Mouse (Mus musculus) MEL (cell line): ENCODE data around the gene Rnase4. TPM values are rescaled to one million over a fixed set of nuclear protein-coding genes. Genes with fewer than 3 reads are reported as not detected.

Source experiments
- DNase-seq: peaks from one replicate; pipeline ENCODE4 v3.0.0; 2011; ENCODE audit warnings: low read depth, low spot score
- H3K27ac ChIP-seq: 2 replicates; pipeline ENCODE4 v1.5.1; 2012; ENCODE audit warnings: low read depth, mild to moderate bottlenecking, control low read depth, low read length, moderate library complexity; ENCODE audit not compliant: control insufficient read depth
- H3K27me3 ChIP-seq, 2 experiments: fragments of 150-350 bp in 1 of 2; sonication (generic) in 1 of 2; 2 replicates each; pipeline ENCODE4 v1.6.1; 2012; ENCODE audit warnings: low read length in 2 of 2, mild to moderate bottlenecking in 2 of 2, improper control_type of control experiment in 1 of 2, moderate library complexity in 1 of 2; ENCODE audit not compliant: insufficient read depth in 2 of 2, control insufficient read depth in 1 of 2
- H3K36me3 ChIP-seq, 2 experiments: 2 replicates each; pipeline ENCODE4 v1.6.1; 2012 to 2014; ENCODE audit warnings: low read length in 2 of 2, improper control_type of control experiment in 1 of 2, inconsistent platforms in 1 of 2, mild to moderate bottlenecking in 1 of 2; ENCODE audit not compliant: insufficient read depth in 2 of 2, control insufficient read depth in 1 of 2
- H3K4me1 ChIP-seq, 2 experiments: fragments of 150-350 bp in 1 of 2; sonication (generic) in 1 of 2; 2 replicates each; pipeline ENCODE4 v1.6.1; 2012; ENCODE audit warnings: low read length in 2 of 2, improper control_type of control experiment in 1 of 2, mild to moderate bottlenecking in 1 of 2; ENCODE audit not compliant: insufficient read depth in 2 of 2, control insufficient read depth in 1 of 2
- H3K4me3 ChIP-seq, 2 experiments: fragments of 150-350 bp in 1 of 2; sonication (generic) in 1 of 2; 2 replicates each; pipeline ENCODE4 v1.5.1; 2012; ENCODE audit warnings: low read depth in 2 of 2, low read length in 2 of 2, mild to moderate bottlenecking in 2 of 2, moderate library complexity in 2 of 2, control low read depth in 1 of 2, improper control_type of control experiment in 1 of 2; ENCODE audit not compliant: control insufficient read depth in 1 of 2, insufficient read depth in 1 of 2
- H3K79me2 ChIP-seq: 2 replicates; pipeline ENCODE4 v1.6.1; 2012; ENCODE audit warnings: mild to moderate bottlenecking, low read length, moderate library complexity; ENCODE audit not compliant: control insufficient read depth, poor library complexity, insufficient read depth
- H3K9ac ChIP-seq: 2 replicates; pipeline ENCODE4 v1.6.1; 2012; ENCODE audit warnings: low read depth, mild to moderate bottlenecking, control low read depth, low read length, moderate library complexity; ENCODE audit not compliant: control insufficient read depth, poor library complexity, severe bottlenecking
- H3K9me3 ChIP-seq: fragments of 150-350 bp; sonication (generic); replicated peaks from 2 replicates; pipeline ENCODE4 v1.6.1; 2012; ENCODE audit warnings: mild to moderate bottlenecking, low read length, improper control_type of control experiment, moderate library complexity; ENCODE audit not compliant: insufficient read depth
- BHLHE40 ChIP-seq: IDR thresholded peaks from 2 replicates; pipeline ENCODE4 v1.6.1; 2012; ENCODE audit warnings: low read depth, mild to moderate bottlenecking, inconsistent platforms, low read length, improper control_type of control experiment, borderline replicate concordance
- ELF1 ChIP-seq: IDR thresholded peaks from 2 replicates; pipeline ENCODE4 v1.6.1; 2014; ENCODE audit warnings: low read depth, mild to moderate bottlenecking, inconsistent platforms, low read length, improper control_type of control experiment, moderate library complexity
- HCFC1 ChIP-seq: IDR thresholded peaks from 2 replicates; pipeline ENCODE4 v1.6.1; 2012; ENCODE audit warnings: low read depth, mild to moderate bottlenecking, inconsistent platforms, low read length, improper control_type of control experiment, moderate library complexity
- MAZ ChIP-seq: IDR thresholded peaks from 2 replicates; pipeline ENCODE4 v1.6.1; 2012; ENCODE audit warnings: low read depth, mild to moderate bottlenecking, inconsistent platforms, low read length, improper control_type of control experiment
- NRF1 ChIP-seq: IDR thresholded peaks from 2 replicates; pipeline ENCODE4 v1.6.1; 2014; ENCODE audit warnings: low read depth, mild to moderate bottlenecking, inconsistent platforms, low read length, improper control_type of control experiment, moderate library complexity; ENCODE audit not compliant: poor library complexity, insufficient read depth, severe bottlenecking
- POLR2A ChIP-seq, 2 experiments: IDR thresholded peaks; 2 replicates each; pipeline ENCODE4 v1.6.1; 2011 to 2012; ENCODE audit warnings: low read length in 2 of 2, mild to moderate bottlenecking in 2 of 2, control low read depth in 1 of 2, improper control_type of control experiment in 1 of 2, low read depth in 1 of 2, moderate library complexity in 1 of 2; ENCODE audit not compliant: control insufficient read depth in 1 of 2, insufficient read depth in 1 of 2, poor library complexity in 1 of 2
- POLR2AphosphoS5 ChIP-seq: IDR thresholded peaks from 2 replicates; pipeline ENCODE4 v1.6.1; 2012; ENCODE audit warnings: low read depth, borderline replicate concordance, mild to moderate bottlenecking, inconsistent platforms, low read length, moderate library complexity, mixed read lengths
- SIN3A ChIP-seq: IDR thresholded peaks from 2 replicates; pipeline ENCODE4 v1.6.1; 2012; ENCODE audit warnings: low read length, improper control_type of control experiment, inconsistent platforms
- TBP ChIP-seq: IDR thresholded peaks from 2 replicates; pipeline ENCODE4 v1.8.0; 2011; ENCODE audit warnings: low read depth, low read length, improper control_type of control experiment
- ZNF384 ChIP-seq: IDR thresholded peaks from 2 replicates; pipeline ENCODE4 v1.6.1; 2012; ENCODE audit warnings: low read depth, mild to moderate bottlenecking, inconsistent platforms, low read length, improper control_type of control experiment
- polyA plus RNA-seq, 2 experiments: library from polyadenylated mRNA; stranded (reverse) in 1 of 2; unstranded in 1 of 2; fragments of >175 nt in 1 of 2; fragments of >200 nt in 1 of 2; gene quantifications; 2 replicates each; pipeline versions ENCODE4 v1.2.1 to v1.2.4; 2012; ENCODE audit warnings: low replicate concordance in 2 of 2, low read depth in 1 of 2; ENCODE audit not compliant: insufficient read length in 2 of 2, insufficient read depth in 1 of 2, missing spikeins in 1 of 2
- total RNA-seq: library from RNA; depleted of rRNA; stranded (reverse); fragments of 300-350 nt; gene quantifications from 2 replicates; pipeline ENCODE4 v1.2.3, GENCODE M21; 2012

The Rnase4 gene
- total and polyA plus RNA-seq, 3 experiments = 0.18 TPM; not detected in 2

- no peak overlapping the region for H3K9ac ChIP-seq
- H3K9me3 ChIP-seq = no peaks in the 10 kb centered on the region
- no peaks in the 10 kb centered on the region for H3K79me2 ChIP-seq
- DNase-seq = no peak
- TF ChIP-seq NRF1 (no peak), POLR2A (IDR thresholded peaks at IDR 0.05; ENCODE audit: control insufficient read depth in 1 of 2, insufficient read depth in 1 of 2, low read depth in 1 of 2, low read length in 2 of 2, poor library complexity in 1 of 2) (no peak), ZNF384 (no peak), TBP (no peak), BHLHE40 (no peak), MAZ (no peak)
- H3K36me3 ChIP-seq = no peaks in the 10 kb centered on the region
- H3K4me1 ChIP-seq = no peaks in the 10 kb centered on the region
- no peak overlapping the region for H3K27ac ChIP-seq
- H3K27me3 ChIP-seq = peaks cover 0 to 3% of the 10 kb centered on the region in 2 experiments; a peak in 2 of 4 replicates
- no peak overlapping the region for H3K4me3 ChIP-seq
Measured at GRCm38 (mm10) chr14:51113476-51113875, 22.6 kb downstream of the Rnase4 start.

- H3K4me1 ChIP-seq = no peaks in the 10 kb centered on the region
- TF ChIP-seq POLR2AphosphoS5 = no peak
Measured at GRCm38 (mm10) chr14:51113916-51114560, 23.2 kb downstream of the Rnase4 start, which contains the start of gene Eddm3b. Gene Eddm3b, plus strand, starts transcription at chr14:51114426.

GRCm38 (mm10) chr14:51125684-51126083 is 34.8 kb downstream of the Rnase4 start:
- H3K4me3 ChIP-seq = peak overlapping the region; percentile 40 to 51
- DNase-seq = peak; percentile 75
- H3K27me3 ChIP-seq = no peaks in the 10 kb centered on the region
- H3K36me3 ChIP-seq = peaks cover 0 to 31% of the 10 kb centered on the region in 2 experiments; a peak in 2 of 4 replicates
- peak overlapping the region; percentile 47 for H3K9ac ChIP-seq
- peaks cover 7% of the 10 kb centered on the region for H3K79me2 ChIP-seq
- TF ChIP-seq ELF1 (peak; percentile 28; the same call in 1 of the 2 replicates), SIN3A (peak; percentile 49), HCFC1 (0 out of 2 replicates have a peak, but pooled peaks have one; percentile 16), POLR2A (IDR thresholded peaks at IDR 0.05; ENCODE audit: control insufficient read depth in 1 of 2, insufficient read depth in 1 of 2, low read depth in 1 of 2, low read length in 2 of 2, poor library complexity in 1 of 2) (peak in 1 of 2 experiments; percentile 29; a peak in 1 of 4 replicates), ZNF384 (no peak)
- peak overlapping the region; percentile 42 for H3K27ac ChIP-seq
- H3K9me3 ChIP-seq = no peaks in the 10 kb centered on the region
- H3K4me1 ChIP-seq = peaks cover 14 to 34% of the 10 kb centered on the region in 2 experiments

More at GRCm38 (mm10) chr14:51113916-51114560, 23.2 kb downstream of the Rnase4 start, which contains the start of gene Eddm3b:
- H3K9me3 ChIP-seq = no peaks in the 10 kb centered on the region
- no peak within 1 kb of the TSS for H3K27ac ChIP-seq
- no peak within 1 kb of the TSS for H3K4me3 ChIP-seq
- no peaks in the 10 kb centered on the region for H3K36me3 ChIP-seq
- peaks cover 0 to 3% of the 10 kb centered on the region in 2 experiments; a peak in 2 of 4 replicates for H3K27me3 ChIP-seq
- no peak for DNase-seq
- H3K9ac ChIP-seq = no peak within 1 kb of the TSS
- no peaks in the 10 kb centered on the region for H3K79me2 ChIP-seq
